In genomic region chr4:117914031-117914430, GRCm38 (mm10) we compare ENCODE assay signal across 8 mouse cellular contexts. TPM values are rescaled to one million over a fixed set of nuclear protein-coding genes. Genes with fewer than 3 reads are reported as not detected.
DNase-seq lines count a peak whose midpoint lies in the region; ATAC-seq and TF ChIP-seq lines count a peak whose summit lies in the region.

No protein-coding gene starts in this region.

- no peaks in the 10 kb centered on the region for H3K27me3 ChIP-seq in heart, embryonic 13.5 days (replicated peaks)

- H3K9me3 ChIP-seq in heart, embryonic 13.5 days: no peaks in the 10 kb centered on the region

- H3K27ac ChIP-seq in layer of hippocampus, adult 2 months: peak overlapping the region; percentile 100
- peak overlapping the region; percentile 82; the same call in 1 of the 2 replicates for H3K27ac ChIP-seq in heart, embryonic 13.5 days (replicated peaks)
- H3K27ac ChIP-seq in macrophage: peak overlapping the region; percentile 80; the same call in 1 of the 2 replicates

- H3K36me3 ChIP-seq in heart, embryonic 13.5 days: peaks cover 32% of the 10 kb centered on the region
- peaks cover 9% of the 10 kb centered on the region for H3K36me3 ChIP-seq in macrophage (ENCODE audit: inconsistent target)

- peaks cover 80% of the 10 kb centered on the region for H3K4me1 ChIP-seq in heart, embryonic 13.5 days

- 9% methylated on average over 8 of the region's 8 CpGs for WGBS in heart, embryonic 13.5 days
- WGBS in macrophage (ENCODE audit: missing documents): 25% methylated on average over 8 of the region's 8 CpGs

- peak overlapping the region; percentile 100 for H3K4me2 ChIP-seq in heart, embryonic 13.5 days

- ATAC-seq in heart, embryonic 13.5 days (ENCODE audit: extremely low read depth, insufficient number of reproducible peaks, low FRiP score, low TSS enrichment): no peak

- DNase-seq in layer of hippocampus, adult 2 months (ENCODE audit: low spot score in 2 of 2): no peak
- DNase-seq in layer of hippocampus, adult 11-12 months (ENCODE audit: low spot score): no peak
- peak; percentile 85 for DNase-seq in cerebellum, adult 9-11 months
- DNase-seq in right cerebral cortex, adult 2 months (ENCODE audit: low spot score in 2 of 2): no peak
- no peak for DNase-seq in right cerebral cortex, postnatal 4 days
- no peak for DNase-seq in T-cell, adult 2 months (ENCODE audit: low spot score)

- peak overlapping the region; percentile 95 for H3K9ac ChIP-seq in heart, embryonic 13.5 days

- H3K79me2 ChIP-seq in macrophage (ENCODE audit: inconsistent target): peaks cover 48% of the 10 kb centered on the region

- no peak for TF ChIP-seq CTCF in layer of hippocampus, adult 2 months (conservative IDR thresholded peaks at IDR 0.05)

- peak overlapping the region; percentile 85 for H3K4me3 ChIP-seq in layer of hippocampus, adult 2 months
- peak overlapping the region; percentile 93 for H3K4me3 ChIP-seq in heart, embryonic 13.5 days
- H3K4me3 ChIP-seq in macrophage (ENCODE audit: inconsistent target): peak overlapping the region; percentile 97

RNA-seq across cellular contexts. Expression of gene Ipo13, which starts 0.8 kb away (rescaled TPM):
- total RNA-seq in layer of hippocampus, adult 2 months (2021): 100 to 1,000 TPM; 133 to 138 TPM
- polyA plus RNA-seq in heart, embryonic 13.5 days (2015; fragmentation: Nextera tagmentation; extraction: Ambion mirVana): 40.3 and 41.2 TPM in 2 replicates
- 10 to 100 TPM in 25 of 26 experiments, 1 to 10 TPM in 1; 7.2 to 73.8 (median 39.0) TPM for total RNA-seq in macrophage (2018; cell fraction: chromatin; rRNA removed)
- 10 to 100 TPM; 19.7 to 34.6 (median 26.9) TPM for total RNA-seq in macrophage (2018; cell fraction: cytosol; rRNA removed)
- 10 to 100 TPM; 15.9 to 54.8 (median 31.7) TPM for total RNA-seq in macrophage (2018; cell fraction: nucleus; rRNA removed)
- 17.2 to 30.4 TPM (median 28.2 TPM) in 3 replicates for polyA plus RNA-seq in macrophage (2018)

RNA-seq across cellular contexts. Expression of gene Artn, which starts 15.5 kb away (rescaled TPM):
- total RNA-seq in layer of hippocampus, adult 2 months (2021): 1 to 10 TPM; 1.8 to 1.9 TPM
- polyA plus RNA-seq in heart, embryonic 13.5 days (2015; fragmentation: Nextera tagmentation; extraction: Ambion mirVana): 0.66 and 0.98 TPM in 2 replicates
- total RNA-seq in macrophage (2018; cell fraction: chromatin; rRNA removed): under 1 TPM in 1 of 26 experiments, not detected in 25; 0.53 TPM
- total RNA-seq in macrophage (2018; cell fraction: cytosol; rRNA removed): not detected
- total RNA-seq in macrophage (2018; cell fraction: nucleus; rRNA removed): under 1 TPM in 2 of 26 experiments, not detected in 24; 0.25 to 0.86 TPM
- not detected in 3 replicates for polyA plus RNA-seq in macrophage (2018)

RNA-seq across cellular contexts. Expression of gene Dph2, which starts 22.2 kb away (rescaled TPM):
- 10 to 100 TPM; 10.1 to 12.1 TPM for total RNA-seq in layer of hippocampus, adult 2 months (2021)
- 10.9 and 11.6 TPM in 2 replicates for polyA plus RNA-seq in heart, embryonic 13.5 days (2015; fragmentation: Nextera tagmentation; extraction: Ambion mirVana)
- total RNA-seq in macrophage (2018; cell fraction: chromatin; rRNA removed): 10 to 100 TPM in 7 of 26 experiments, 1 to 10 TPM in 19; 1.9 to 15.4 (median 7.8) TPM
- total RNA-seq in macrophage (2018; cell fraction: cytosol; rRNA removed): 1 to 10 TPM; 1.4 to 6.7 (median 4.5) TPM
- total RNA-seq in macrophage (2018; cell fraction: nucleus; rRNA removed): 10 to 100 TPM in 6 of 26 experiments, 1 to 10 TPM in 20; 2.1 to 17.8 (median 7.0) TPM
- 1.9 to 7.4 TPM (median 4.9 TPM) in 3 replicates for polyA plus RNA-seq in macrophage (2018)

RNA-seq across cellular contexts. Expression of gene Atp6v0b, which starts 26.9 kb away (rescaled TPM):
- 100 to 1,000 TPM; 411 to 424 TPM for total RNA-seq in layer of hippocampus, adult 2 months (2021)
- polyA plus RNA-seq in heart, embryonic 13.5 days (2015; fragmentation: Nextera tagmentation; extraction: Ambion mirVana): 188 and 220 TPM in 2 replicates
- total RNA-seq in macrophage (2018; cell fraction: chromatin; rRNA removed): 1,000 to 10,000 TPM in 7 of 26 experiments, 100 to 1,000 TPM in 19; 550 to 1,641 (median 786) TPM
- 100 to 1,000 TPM; 385 to 632 (median 493) TPM for total RNA-seq in macrophage (2018; cell fraction: cytosol; rRNA removed)
- total RNA-seq in macrophage (2018; cell fraction: nucleus; rRNA removed): 1,000 to 10,000 TPM in 18 of 26 experiments, 100 to 1,000 TPM in 8; 771 to 1,959 (median 1,156) TPM
- 307 to 636 TPM (median 464 TPM) in 3 replicates for polyA plus RNA-seq in macrophage (2018)

RNA-seq across cellular contexts. Expression of gene B4galt2, which starts 30.7 kb away (rescaled TPM):
- 10 to 100 TPM; 58.6 to 61.3 TPM for total RNA-seq in layer of hippocampus, adult 2 months (2021)
- polyA plus RNA-seq in heart, embryonic 13.5 days (2015; fragmentation: Nextera tagmentation; extraction: Ambion mirVana): 13.5 and 13.9 TPM in 2 replicates
- total RNA-seq in macrophage (2018; cell fraction: chromatin; rRNA removed): 1 to 10 TPM in 23 of 26 experiments, under 1 TPM in 2, not detected in 1; 0.64 to 8.5 (median 1.9) TPM
- total RNA-seq in macrophage (2018; cell fraction: cytosol; rRNA removed): under 1 TPM in 16 of 26 experiments, not detected in 10; 0.03 to 0.48 (median 0.11) TPM
- total RNA-seq in macrophage (2018; cell fraction: nucleus; rRNA removed): 1 to 10 TPM in 10 of 26 experiments, under 1 TPM in 14, not detected in 2; 0.28 to 2.7 (median 0.85) TPM
- polyA plus RNA-seq in macrophage (2018): 0.14 to 0.58 TPM in 2 of 3 replicates, not detected in the other
